Mouse (Mus musculus) liver, embryonic 18 days (tissue): Measurements from ENCODE around the gene Bmpr1b. TPM values are rescaled to one million over a fixed set of nuclear protein-coding genes. Genes with fewer than 3 reads are reported as not detected.

ENCODE experiments used
- polyA plus RNA-seq: library from polyadenylated mRNA; depleted of rRNA; stranded (reverse); fragments of >200 nt; gene quantifications from 2 replicates; pipeline ENCODE4 v1.2.3, GENCODE M21; 2012; rRNA removed

Gene Bmpr1b
- 0.02 and 0.03 TPM in 2 replicates for polyA plus RNA-seq

DNA sequence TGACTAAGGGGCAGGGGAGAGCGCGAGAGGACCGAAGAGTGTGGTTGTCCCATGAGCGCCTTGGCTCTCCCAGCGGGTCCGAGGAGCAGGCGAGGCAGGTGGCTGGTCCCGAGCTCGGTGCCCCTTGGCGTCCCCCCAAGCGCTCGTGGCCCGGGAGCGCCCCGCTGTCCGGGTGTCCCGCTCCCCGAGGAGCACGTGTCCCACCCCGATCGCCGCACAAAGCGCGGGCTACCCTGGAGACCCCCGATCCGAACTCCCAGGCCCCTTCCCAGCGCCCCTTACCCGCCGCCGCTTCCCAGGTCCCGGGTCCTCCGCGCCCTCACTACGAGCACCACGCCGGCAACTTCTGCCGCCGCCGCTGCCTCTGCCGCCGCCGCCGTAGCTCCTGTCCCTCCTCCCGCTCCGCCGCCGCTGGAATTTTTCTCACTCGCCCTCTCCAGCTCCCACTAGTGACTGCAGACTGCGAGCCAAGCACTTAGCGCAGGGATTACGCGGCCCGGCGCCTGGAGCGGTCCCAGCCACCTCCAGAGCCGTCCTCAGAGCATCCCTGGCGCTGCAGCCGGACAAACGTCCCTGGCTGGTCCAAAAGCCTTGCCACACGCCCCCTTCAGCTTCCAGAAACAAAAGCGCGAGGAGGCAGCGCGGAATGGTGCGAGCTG lies at the start of gene Bmpr1b:
Gene Bmpr1b (minus strand): TSS at position 563 of the 659 bp plus-strand sequence.

Other genes starting within 250 kb of the Bmpr1b start
- 14.8 and 15.6 TPM in 2 replicates for gene Pdlim5, start 226.3 kb upstream of the Bmpr1b start, polyA plus RNA-seq